ENCODE assay signal across 13 mouse cellular contexts in the genomic region with DNA sequence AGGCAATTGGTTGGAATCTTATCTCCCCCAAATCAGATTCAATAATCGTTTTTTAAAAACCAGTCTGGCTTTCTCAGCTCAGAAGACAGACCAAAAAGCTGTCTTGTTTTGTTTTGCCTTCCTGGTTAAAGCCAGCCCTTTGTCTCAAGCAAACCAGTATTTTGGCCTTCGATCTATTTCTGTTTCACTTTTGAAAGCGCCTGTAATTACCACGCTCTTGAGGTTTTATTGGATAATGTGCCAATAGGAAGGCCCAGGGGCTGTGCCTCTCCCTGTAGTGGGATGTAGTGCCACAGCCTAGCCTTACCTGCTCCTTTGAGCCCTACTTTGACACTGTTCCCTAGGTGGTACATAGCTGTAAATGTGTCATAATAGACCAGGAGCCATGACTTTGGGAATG. TPM values are rescaled to one million over a fixed set of nuclear protein-coding genes. Genes with fewer than 3 reads are reported as not detected.
A peak's percentile ranks its signal among the peaks of the same experiment; 100 is the strongest.
DNase-seq lines count a peak whose midpoint lies in the region; ATAC-seq and TF ChIP-seq lines count a peak whose summit lies in the region.
"Had no signal": no experiment of that assay in that cellular context is flagged by ENCODE, and none has a peak within 500 bp of the region (broad histone marks: within the 10 kb centered on the region; RNA-seq: fewer than 3 reads in every experiment).

No protein-coding gene starts in this region.

- no peak for ATAC-seq in hindbrain, embryonic 15.5 days (ENCODE audit: low FRiP score, low read depth)
- ATAC-seq in hindbrain, embryonic 11.5 days (ENCODE audit: low FRiP score): no peak
- ATAC-seq in embryonic facial prominence, embryonic 14.5 days (ENCODE audit: low read depth): no peak
- no peak for ATAC-seq in midbrain, embryonic 12.5 days (ENCODE audit: low FRiP score, low read depth)

- no peaks in the 10 kb centered on the region for H3K36me3 ChIP-seq in hindbrain, embryonic 15.5 days
- no peaks in the 10 kb centered on the region for H3K36me3 ChIP-seq in hindbrain, embryonic 11.5 days (ENCODE audit: control insufficient read depth, insufficient read depth, low read length)
- no peaks in the 10 kb centered on the region for H3K36me3 ChIP-seq in embryonic facial prominence, embryonic 14.5 days (ENCODE audit: control insufficient read depth, insufficient read depth, low read length)
- H3K36me3 ChIP-seq in midbrain, embryonic 12.5 days: no peaks in the 10 kb centered on the region
- H3K36me3 ChIP-seq: G1E; heart, embryonic 13.5 days had no signal

- H3K4me3 ChIP-seq in hindbrain, embryonic 15.5 days: 0 out of 2 replicates have a peak overlapping the region, but pooled peaks have one; percentile 64
- H3K4me3 ChIP-seq in hindbrain, embryonic 11.5 days (ENCODE audit: low read depth, low read length): no peak overlapping the region
- H3K4me3 ChIP-seq in embryonic facial prominence, embryonic 14.5 days (ENCODE audit: low read depth, low read length): peak overlapping the region; percentile 82; the same call in 1 of the 2 replicates
- H3K4me3 ChIP-seq in midbrain, embryonic 12.5 days: no peak overlapping the region
- H3K4me3 ChIP-seq in left cerebral cortex, adult 2 months: no peak overlapping the region

- H3K4me2 ChIP-seq in hindbrain, embryonic 15.5 days: peak overlapping the region; percentile 97
- no peak overlapping the region for H3K4me2 ChIP-seq in hindbrain, embryonic 11.5 days (replicated peaks; ENCODE audit: low read depth, low read length)
- peak overlapping the region; percentile 94 for H3K4me2 ChIP-seq in embryonic facial prominence, embryonic 14.5 days (ENCODE audit: low read depth, low read length)
- H3K4me2 ChIP-seq in midbrain, embryonic 12.5 days (replicated peaks): peak overlapping the region; percentile 91

- intact Hi-C loops in left cerebral cortex, adult 2 months (cut with DNase I): loop anchor here (5.0 kb wide), 1 partner anchor 136 kb away; no protein-coding TSS in a partner anchor
- intact Hi-C loops in left cerebral cortex, postnatal 14 days (cut with DNase I): no loop called here

- H3K27me3 ChIP-seq in hindbrain, embryonic 15.5 days: no peaks in the 10 kb centered on the region
- no peaks in the 10 kb centered on the region for H3K27me3 ChIP-seq in hindbrain, embryonic 11.5 days (ENCODE audit: control insufficient read depth, insufficient read depth, low read length)
- H3K27me3 ChIP-seq in embryonic facial prominence, embryonic 14.5 days (replicated peaks; ENCODE audit: control insufficient read depth, insufficient read depth, low read length): no peaks in the 10 kb centered on the region
- H3K27me3 ChIP-seq in midbrain, embryonic 12.5 days: peaks cover 6% of the 10 kb centered on the region

- no peak overlapping the region for H3K27ac ChIP-seq in hindbrain, embryonic 15.5 days (replicated peaks)
- no peak overlapping the region for H3K27ac ChIP-seq in hindbrain, embryonic 11.5 days (ENCODE audit: low read depth, low read length)
- H3K27ac ChIP-seq in embryonic facial prominence, embryonic 14.5 days (replicated peaks; ENCODE audit: low read depth, low read length): no peak overlapping the region
- H3K27ac ChIP-seq in midbrain, embryonic 12.5 days (replicated peaks): no peak overlapping the region
- H3K27ac ChIP-seq in left cerebral cortex, adult 2 months: no peak overlapping the region
- H3K27ac ChIP-seq: heart, embryonic 13.5 days; layer of hippocampus, adult 2 months had no signal

- DNase-seq in hindbrain, embryonic 11.5 days (ENCODE audit: low spot score): no peak
- peak; percentile 38 for DNase-seq in CD4-positive helper T cell, adult 2 months (ENCODE audit: low read depth, low spot score)
- DNase-seq in embryonic facial prominence, embryonic 14.5 days (ENCODE audit: low spot score): no peak
- no peak for DNase-seq in left cerebral cortex, adult 2 months (ENCODE audit: extremely low spot score in 1 of 2, low spot score in 2 of 2)
- no peak for DNase-seq in testis, postnatal 10 days (ENCODE audit: low spot score)
- DNase-seq in left cerebral cortex, postnatal 14 days (ENCODE audit: low spot score in 2 of 2): no peak
- DNase-seq: adrenal gland, adult 2 months; right cerebral cortex, postnatal 25 days had no signal

- TF ChIP-seq CTCF in left cerebral cortex, adult 2 months (IDR thresholded peaks at IDR 0.05): no peak

- no peaks in the 10 kb centered on the region for H3K9me3 ChIP-seq in hindbrain, embryonic 15.5 days
- no peaks in the 10 kb centered on the region for H3K9me3 ChIP-seq in hindbrain, embryonic 11.5 days (ENCODE audit: control insufficient read depth, low read length)
- no peaks in the 10 kb centered on the region for H3K9me3 ChIP-seq in embryonic facial prominence, embryonic 14.5 days (ENCODE audit: control insufficient read depth, low read length)
- H3K9me3 ChIP-seq in midbrain, embryonic 12.5 days: no peaks in the 10 kb centered on the region
- H3K9me3 ChIP-seq: heart, embryonic 13.5 days had no signal

- WGBS in hindbrain, embryonic 15.5 days: 67% methylated on average over 4 of the region's 4 CpGs
- 81% methylated on average over 4 of the region's 4 CpGs for WGBS in hindbrain, embryonic 11.5 days
- 61% methylated on average over 4 of the region's 4 CpGs for WGBS in embryonic facial prominence, embryonic 14.5 days
- WGBS in midbrain, embryonic 12.5 days: 74% methylated on average over 4 of the region's 4 CpGs

- H3K4me1 ChIP-seq in hindbrain, embryonic 15.5 days (replicated peaks): peaks cover 27% of the 10 kb centered on the region
- H3K4me1 ChIP-seq in hindbrain, embryonic 11.5 days (replicated peaks; ENCODE audit: control insufficient read depth, insufficient read depth, low read length): peaks cover 3% of the 10 kb centered on the region; the same call in 1 of the 2 replicates
- H3K4me1 ChIP-seq in embryonic facial prominence, embryonic 14.5 days (ENCODE audit: control insufficient read depth, insufficient read depth, low read length): peaks cover 34% of the 10 kb centered on the region
- H3K4me1 ChIP-seq in midbrain, embryonic 12.5 days: peaks cover 46% of the 10 kb centered on the region

- H3K9ac ChIP-seq in hindbrain, embryonic 15.5 days: no peak overlapping the region
- H3K9ac ChIP-seq in hindbrain, embryonic 11.5 days (ENCODE audit: low read depth, low read length): no peak overlapping the region
- H3K9ac ChIP-seq in embryonic facial prominence, embryonic 14.5 days (ENCODE audit: low read depth, low read length): 0 out of 2 replicates have a peak overlapping the region, but pooled peaks have one; percentile 81
- no peak overlapping the region; the same call in 1 of the 2 replicates for H3K9ac ChIP-seq in midbrain, embryonic 12.5 days (replicated peaks)

RNA-seq across cellular contexts. Expression of a gene that starts 2.3 kb away (rescaled TPM):
- polyA plus RNA-seq in hindbrain, embryonic 15.5 days (2015; fragmentation: Nextera tagmentation; extraction: Ambion mirVana): 128 and 129 TPM in 2 replicates
- 46.3 and 48.0 TPM in 2 replicates for polyA plus RNA-seq in hindbrain, embryonic 11.5 days (2014; fragmentation: Nextera tagmentation; extraction: Ambion mirVana)
- 57.1 and 57.7 TPM in 2 replicates for polyA plus RNA-seq in embryonic facial prominence, embryonic 14.5 days (2014; fragmentation: Nextera tagmentation; extraction: Ambion mirVana)
- 33.9 and 35.6 TPM in 2 replicates for polyA plus RNA-seq in midbrain, embryonic 12.5 days (2016; fragmentation: Nextera tagmentation; extraction: Ambion mirVana)
- total RNA-seq in left cerebral cortex, adult 2 months (2021): 10 to 100 TPM; 78.5 to 93.8 TPM
- 10 to 100 TPM; 53.6 to 82.5 TPM for total RNA-seq in left cerebral cortex, postnatal 14 days (2021)
- total RNA-seq: G1E had no signal
- polyA plus RNA-seq: G1E had no signal

Comparison
In these comparisons a context has a peak if more than half of its experiments do, and no peak if none do; other contexts are left out.
1. H3K4me3 ChIP-seq: peak in hindbrain, embryonic 15.5 days (single experiment) and embryonic facial prominence, embryonic 14.5 days (single experiment); none in hindbrain, embryonic 11.5 days (single experiment), midbrain, embryonic 12.5 days (single experiment) and left cerebral cortex, adult 2 months (single experiment).